9 mouse cellular contexts compared by ENCODE assay signal in the genomic region with DNA sequence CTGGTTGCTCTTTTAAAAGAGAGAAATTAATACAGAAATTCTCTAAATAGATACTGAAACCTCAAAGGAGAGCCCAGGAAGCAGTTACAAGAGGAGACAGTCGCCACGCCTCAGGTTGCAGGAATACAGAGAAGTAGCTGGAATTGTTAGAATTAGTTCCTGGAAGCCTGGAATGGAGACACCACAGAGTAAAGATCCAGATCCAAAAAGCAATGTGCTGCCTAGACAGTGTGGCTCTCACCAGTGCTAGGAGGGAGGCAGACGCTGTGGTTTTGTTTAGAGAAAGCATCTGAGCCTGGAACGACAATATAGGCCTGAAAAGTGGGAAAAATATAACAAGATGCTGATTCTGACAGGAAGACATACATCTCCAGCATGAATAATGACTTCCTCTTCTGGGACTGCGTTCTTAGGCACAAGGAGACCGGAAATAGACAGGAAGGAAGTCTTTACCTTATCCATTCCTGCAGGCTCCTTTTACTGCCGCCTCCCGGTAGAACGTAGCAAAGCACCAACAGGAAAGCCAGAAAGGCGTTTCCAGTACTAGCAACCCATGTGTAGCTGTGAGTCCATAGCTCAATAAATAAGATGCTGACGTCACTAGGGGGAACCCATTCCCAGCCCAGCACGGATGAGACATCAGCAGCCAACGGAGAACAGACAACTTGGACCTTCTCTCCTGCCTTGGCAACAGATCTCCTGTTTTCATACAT. TPM values are rescaled to one million over a fixed set of nuclear protein-coding genes. Genes with fewer than 3 reads are reported as not detected.
DNase-seq lines count a peak whose midpoint lies in the region; ATAC-seq and TF ChIP-seq lines count a peak whose summit lies in the region.
"Had no signal": no experiment of that assay in that cellular context is flagged by ENCODE, and none has a peak within 500 bp of the region (broad histone marks: within the 10 kb centered on the region; RNA-seq: fewer than 3 reads in every experiment).

No protein-coding gene starts in this region.

- no peaks in the 10 kb centered on the region for H3K36me3 ChIP-seq in heart, adult 2 months (ENCODE audit: control insufficient read depth, insufficient read depth, low read length)
- H3K36me3 ChIP-seq in kidney, embryonic 15.5 days = no peaks in the 10 kb centered on the region
- H3K36me3 ChIP-seq in hindbrain, embryonic 14.5 days (replicated peaks; ENCODE audit: control insufficient read depth, insufficient read depth) = no peaks in the 10 kb centered on the region
- H3K36me3 ChIP-seq: heart, embryonic 13.5 days had no signal

- TF ChIP-seq EP300 in heart, adult 2 months (IDR thresholded peaks at IDR 0.05; ENCODE audit: insufficient read depth, low read depth, low read length) = no peak

- ATAC-seq in kidney, embryonic 15.5 days (replicated peaks; ENCODE audit: low FRiP score) = peak; percentile 54
- no peak for ATAC-seq in hindbrain, embryonic 14.5 days (ENCODE audit: low FRiP score)

- no peak overlapping the region for H3K9ac ChIP-seq in heart, adult 2 months (ENCODE audit: low read depth, low read length)
- no peak overlapping the region for H3K9ac ChIP-seq in kidney, embryonic 15.5 days
- no peak overlapping the region for H3K9ac ChIP-seq in hindbrain, embryonic 14.5 days
- H3K9ac ChIP-seq: heart, embryonic 13.5 days had no signal

- H3K4me2 ChIP-seq in kidney, embryonic 15.5 days = peak overlapping the region; percentile 13; the same call in 1 of the 2 replicates
- H3K4me2 ChIP-seq in hindbrain, embryonic 14.5 days (replicated peaks) = no peak overlapping the region
- H3K4me2 ChIP-seq: heart, embryonic 13.5 days had no signal

- H3K4me3 ChIP-seq in heart, adult 2 months = no peak overlapping the region
- no peak overlapping the region for H3K4me3 ChIP-seq in kidney, embryonic 15.5 days (replicated peaks)
- no peak overlapping the region for H3K4me3 ChIP-seq in hindbrain, embryonic 14.5 days (replicated peaks; ENCODE audit: low read length)
- H3K4me3 ChIP-seq: heart, embryonic 13.5 days had no signal

- peak; percentile 43 for TF ChIP-seq CTCF in heart, adult 2 months (IDR thresholded peaks at IDR 0.05)

- H3K4me1 ChIP-seq in heart, adult 2 months (ENCODE audit: control insufficient read depth, insufficient read depth, low read length) = no peaks in the 10 kb centered on the region
- H3K4me1 ChIP-seq in kidney, embryonic 15.5 days = peaks cover 32% of the 10 kb centered on the region
- H3K4me1 ChIP-seq in hindbrain, embryonic 14.5 days (replicated peaks; ENCODE audit: control insufficient read depth, insufficient read depth, low read length) = no peaks in the 10 kb centered on the region

- TF ChIP-seq POLR2A in heart, adult 2 months (IDR thresholded peaks at IDR 0.05; ENCODE audit: insufficient read depth, low read depth, low read length) = no peak

- peak in 1 of 2 experiments; percentile 22 for DNase-seq in heart, adult 2 months
- DNase-seq in heart, adult 9 months (ENCODE audit: low spot score in 2 of 2) = no peak
- peak; percentile 2 for DNase-seq in T-cell, adult 2 months (ENCODE audit: low spot score)
- DNase-seq in naive thymus-derived CD4-positive, alpha-beta T cell, adult 2 months (ENCODE audit: low read depth) = peak; percentile 17
- no peak for DNase-seq in Muller cell, postnatal 12 days (ENCODE audit: inconsistent ontology term)
- DNase-seq in hindbrain, embryonic 14.5 days (ENCODE audit: low spot score) = no peak
- no peak for DNase-seq in retina, embryonic 14.5 days (ENCODE audit: low spot score)

- no peaks in the 10 kb centered on the region for H3K9me3 ChIP-seq in kidney, embryonic 15.5 days (replicated peaks)
- H3K9me3 ChIP-seq in hindbrain, embryonic 14.5 days (ENCODE audit: control insufficient read depth, low read length) = no peaks in the 10 kb centered on the region
- H3K9me3 ChIP-seq: heart, embryonic 13.5 days had no signal

- intact Hi-C loops in heart, adult 2 months (cut with DNase I) = no loop called here

- H3K79me2 ChIP-seq in heart, adult 2 months (replicated peaks; ENCODE audit: control insufficient read depth, insufficient read depth, low read length) = no peaks in the 10 kb centered on the region

- no peaks in the 10 kb centered on the region for H3K27me3 ChIP-seq in heart, adult 2 months (ENCODE audit: control insufficient read depth, insufficient read depth, low read length)
- H3K27me3 ChIP-seq in kidney, embryonic 15.5 days = no peaks in the 10 kb centered on the region
- no peaks in the 10 kb centered on the region for H3K27me3 ChIP-seq in hindbrain, embryonic 14.5 days (ENCODE audit: control insufficient read depth, insufficient read depth, low read length)
- H3K27me3 ChIP-seq: heart, embryonic 13.5 days had no signal

- H3K27ac ChIP-seq in heart, adult 2 months = no peak overlapping the region
- peak overlapping the region; percentile 48 for H3K27ac ChIP-seq in kidney, embryonic 15.5 days
- no peak overlapping the region for H3K27ac ChIP-seq in hindbrain, embryonic 14.5 days
- H3K27ac ChIP-seq: heart, embryonic 13.5 days had no signal

- WGBS in heart, adult 2 months = 34% methylated on average over 13 of the region's 13 CpGs
- WGBS in kidney, embryonic 15.5 days = 29% methylated on average over 13 of the region's 13 CpGs
- WGBS in hindbrain, embryonic 14.5 days = 71% methylated on average over 13 of the region's 13 CpGs

RNA-seq across cellular contexts. Expression of a gene that starts 59.4 kb away (rescaled TPM):
- total RNA-seq in heart, adult 2 months (2021) = 1 to 10 TPM; 3.2 to 4.9 TPM
- 13.4 and 20.2 TPM in 2 replicates for polyA plus RNA-seq in heart, adult 2 months (2012; rRNA removed)
- 175 and 225 TPM in 2 replicates for polyA plus RNA-seq in kidney, embryonic 15.5 days (2015; fragmentation: Nextera tagmentation; extraction: Ambion mirVana)
- 54.8 and 76.0 TPM in 2 replicates for polyA plus RNA-seq in hindbrain, embryonic 14.5 days (2014; fragmentation: Nextera tagmentation; extraction: Ambion mirVana)

Comparison
In these comparisons a context has a peak if more than half of its experiments do, and no peak if none do; other contexts are left out.
1. DNase-seq: peak in T-cell, adult 2 months (single experiment) and naive thymus-derived CD4-positive, alpha-beta T cell, adult 2 months (single experiment); none in heart, adult 9 months (0 of 2), Muller cell, postnatal 12 days (single experiment), hindbrain, embryonic 14.5 days (single experiment) and retina, embryonic 14.5 days (single experiment).